Mouse (Mus musculus) olfactory bulb, adult 2 months (tissue): ENCODE measurements around the gene Bahd1.

Experiments used
- CTCF ChIP-seq: fragments of 200-500 bp; IDR thresholded peaks from 2 replicates; pipeline ENCODE4 v1.5.1; 2012; ENCODE audit warnings: low read depth, mild to moderate bottlenecking, low read length, moderate library complexity; ENCODE audit not compliant: insufficient read depth
- POLR2A ChIP-seq: fragments of 200-500 bp; IDR thresholded peaks from 2 replicates; pipeline ENCODE4 v1.6.1; 2012; ENCODE audit warnings: mild to moderate bottlenecking, low read depth, low read length, moderate library complexity; ENCODE audit not compliant: insufficient read depth

GRCm38 (mm10) chr2:118910605-118911278 is 10.6 kb downstream of the Bahd1 start:
- TF ChIP-seq CTCF (no peak), POLR2A (no peak)
